Mouse (Mus musculus): ENCODE measurements around the gene Sag.

Sag gene

DNA sequence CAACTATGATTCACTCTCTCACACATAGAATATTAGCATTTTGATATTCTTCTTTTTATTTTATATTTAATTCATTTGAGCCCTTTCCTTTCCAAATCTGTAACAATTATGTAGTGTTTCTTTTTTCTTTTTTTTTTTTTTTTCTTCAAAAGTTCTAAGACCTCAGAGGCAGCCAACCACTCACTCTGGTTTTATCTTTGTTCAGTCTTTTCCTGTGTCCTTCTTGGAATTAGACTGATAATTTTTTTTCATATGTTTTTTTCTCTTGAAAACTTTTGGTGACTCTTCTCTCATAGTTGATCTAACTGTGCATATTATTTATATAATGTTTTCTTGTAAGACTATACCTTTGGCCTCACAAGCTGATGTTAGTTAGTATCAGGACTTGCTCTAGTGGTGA is 79.1 kb downstream of the Sag start:
- in situ Hi-C loops (cut with MboI, MseI) = loop anchor here (25.0 kb wide), 1 partner anchor 805 kb away; no protein-coding TSS in a partner anchor

DNA sequence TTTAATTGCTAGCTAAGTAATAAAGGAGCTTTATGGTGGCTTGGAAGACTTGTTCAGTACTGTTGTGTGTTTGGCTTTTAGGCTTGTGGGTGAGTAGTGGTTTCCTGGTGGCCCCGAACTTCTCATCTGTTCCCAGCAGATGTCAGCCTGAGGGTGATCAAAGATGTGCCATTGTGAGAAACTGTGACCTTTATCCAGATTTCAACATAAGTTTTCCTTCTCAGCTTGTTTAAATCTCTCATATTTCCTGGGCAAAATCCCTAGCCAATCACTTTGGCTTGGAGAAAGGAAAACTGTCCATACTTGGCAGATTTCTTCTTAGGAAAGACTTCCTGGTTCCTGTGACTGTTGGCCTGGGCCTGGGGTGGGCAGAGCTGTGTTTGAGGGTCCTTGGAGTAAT is 87.5 kb downstream of the Sag start:
- in situ Hi-C loops (cut with MboI, MseI) = loop anchor here (25.0 kb wide), 1 partner anchor 796 kb away; no protein-coding TSS in a partner anchor

DNA sequence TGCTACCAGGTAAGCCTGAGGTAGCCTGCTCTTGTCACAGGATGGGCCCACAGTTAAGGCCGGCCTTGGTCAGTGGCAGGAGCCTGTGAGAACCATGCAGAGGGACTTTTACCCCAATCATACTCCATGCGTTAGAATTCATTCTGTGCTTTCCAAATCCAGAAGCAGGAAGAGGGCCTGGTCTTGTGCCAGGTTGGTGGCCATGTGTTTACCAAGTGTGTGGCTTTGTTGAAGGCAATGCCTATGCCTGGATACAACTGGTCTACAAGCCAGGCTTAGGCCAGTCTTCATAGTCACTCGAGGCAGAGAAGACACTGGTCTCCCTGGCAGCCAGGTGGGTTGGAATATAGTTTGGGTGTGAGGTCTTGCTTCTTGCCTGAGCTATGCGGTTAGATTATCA is 88.2 kb downstream of the Sag start:
- in situ Hi-C loops (cut with MboI, MseI) = loop anchor here (25.0 kb wide), 1 partner anchor 796 kb away; no protein-coding TSS in a partner anchor

DNA sequence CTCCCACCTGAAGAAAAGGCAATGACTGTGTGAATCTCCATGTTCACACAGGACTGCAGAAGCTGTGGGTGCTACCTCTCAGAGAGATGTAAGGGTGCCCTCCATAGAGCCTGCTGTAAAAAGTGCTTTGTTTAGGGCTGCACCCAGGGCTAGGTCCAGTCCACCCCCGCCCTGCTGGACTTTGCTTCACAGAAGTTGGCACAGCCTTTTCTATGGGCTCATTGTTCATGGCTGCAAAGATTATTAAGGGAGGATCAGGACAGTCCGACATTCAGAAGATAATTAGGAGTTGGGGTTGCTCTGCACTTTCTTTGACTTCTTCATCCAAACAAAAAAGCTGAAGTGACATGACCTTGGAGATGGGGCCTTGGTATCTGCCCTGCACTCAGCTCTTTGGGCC is 89.0 kb downstream of the Sag start:
- in situ Hi-C loops (cut with MboI, MseI) = loop anchor here (25.0 kb wide), 1 partner anchor 795 kb away; no protein-coding TSS in a partner anchor

DNA sequence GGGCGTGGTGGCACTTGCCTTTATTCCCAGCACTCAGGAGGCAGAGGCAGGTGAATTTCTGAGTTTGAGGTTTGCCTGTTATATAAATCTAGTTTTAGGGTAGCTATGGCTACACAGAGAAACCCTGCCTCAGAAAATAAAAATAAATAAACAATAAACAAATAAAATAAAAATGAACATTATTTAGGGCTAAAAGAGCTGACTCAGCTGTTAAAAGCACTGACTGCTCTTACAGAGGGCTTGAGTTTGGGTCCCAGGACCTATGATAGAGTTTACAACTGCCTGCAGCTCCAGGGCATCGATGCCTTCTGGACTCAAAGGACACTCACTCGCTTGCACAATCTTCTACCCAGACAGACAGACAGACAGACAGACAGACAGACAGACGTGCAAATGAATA is 89.9 kb downstream of the Sag start:
- in situ Hi-C loops (cut with MboI, MseI) = loop anchor here (25.0 kb wide), 1 partner anchor 794 kb away; no protein-coding TSS in a partner anchor
